Mouse (Mus musculus) stomach, postnatal 0 days (tissue): ENCODE data around the gene Cabp4.

ENCODE experiments used
- CTCF ChIP-seq: IDR thresholded peaks from 2 replicates; pipeline ENCODE4 v1.5.1; 2016; ENCODE audit warnings: antibody characterized with exemption, low read depth, mild to moderate bottlenecking, moderate library complexity
- EP300 ChIP-seq: optimal IDR thresholded peaks from 2 replicates; pipeline ENCODE3; 2016; ENCODE audit warnings: antibody characterized with exemption

DNA sequence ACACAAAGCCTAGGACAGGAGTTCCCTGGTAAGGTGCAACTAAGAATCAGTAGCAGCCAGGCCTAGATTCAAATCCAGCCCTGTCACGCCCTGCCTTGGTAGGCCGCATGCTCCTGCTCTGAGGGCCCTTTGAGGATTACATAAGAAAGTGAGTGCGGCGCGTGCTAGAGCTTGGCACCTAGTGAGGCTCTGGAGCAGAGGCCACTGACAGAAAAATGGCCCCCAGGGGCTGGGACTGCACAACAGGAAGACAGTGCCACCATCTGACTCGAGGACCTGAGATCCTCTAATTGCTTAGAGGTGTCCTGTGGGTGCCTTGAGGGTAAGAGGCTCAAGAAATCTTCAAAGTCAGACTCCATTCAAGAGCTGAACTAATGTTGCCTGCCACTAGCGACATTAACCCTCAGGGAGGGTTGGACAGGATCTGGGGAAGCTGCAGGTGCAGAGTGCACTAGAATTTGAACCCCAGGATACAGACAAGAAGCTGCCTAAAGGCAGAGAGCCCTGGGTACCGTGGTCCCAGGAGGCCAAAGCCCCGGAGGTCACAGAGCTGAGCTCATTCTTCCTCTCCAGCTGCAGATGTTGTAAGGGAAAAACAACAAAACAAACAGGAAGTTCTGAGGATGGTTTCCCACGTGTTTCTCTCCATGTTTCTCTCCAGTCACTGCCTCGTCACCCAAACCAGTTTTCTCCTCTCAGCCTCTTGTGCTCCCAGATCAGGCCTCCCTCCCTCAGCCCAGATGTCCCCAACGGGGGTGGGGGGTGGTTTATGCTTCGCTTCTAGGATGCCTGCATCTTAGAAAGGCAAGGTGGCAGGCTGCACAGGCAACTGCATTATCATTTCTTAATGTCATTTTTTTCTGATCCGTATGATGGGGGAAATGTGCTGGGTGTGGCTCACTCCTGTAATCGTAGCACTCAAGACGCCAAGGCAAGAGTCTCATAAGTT lies 991 bp upstream of the Cabp4 start:
- TF ChIP-seq EP300 (no peak), CTCF (no peak)
